Mouse (Mus musculus): Measurements from ENCODE around the gene Ush2a.

The Ush2a gene

GRCm38 (mm10) chr1:189006826-189007225 lies 745.0 kb downstream of the Ush2a start:
- no peak for DNase-seq (ENCODE audit: low read depth, low spot score)

GRCm38 (mm10) chr1:189007239-189007979 lies 745.6 kb downstream of the Ush2a start, which contains the start of gene Kctd3:
TSS of gene Kctd3 (minus strand) at chr1:189007841.
- DNase-seq (ENCODE audit: low read depth, low spot score), result peak; percentile 88

- no peak for DNase-seq (ENCODE audit: low read depth, low spot score)
Observed at GRCm38 (mm10) chr1:189007980-189008324, 746.1 kb downstream of the Ush2a start.

- no peak for DNase-seq (ENCODE audit: low read depth, low spot score)
Observed at GRCm38 (mm10) chr1:189010671-189011070, 748.8 kb downstream of the Ush2a start.

- no peak for DNase-seq (ENCODE audit: low read depth, low spot score)
Observed at GRCm38 (mm10) chr1:189012846-189013586, 751.2 kb downstream of the Ush2a start.

- DNase-seq (ENCODE audit: low read depth, low spot score), result no peak
Observed at GRCm38 (mm10) chr1:189013587-189013921, 751.7 kb downstream of the Ush2a start.

Data from retina, adult 2 months (tissue).